Mouse (Mus musculus) cerebellum, adult 18-20 months (tissue): ENCODE results near the gene Gnaq.

Experiments
- DNase-seq, 2 experiments: peaks; one replicate each; pipeline ENCODE4 v3.0.0; 2021

Gene Gnaq

DNA sequence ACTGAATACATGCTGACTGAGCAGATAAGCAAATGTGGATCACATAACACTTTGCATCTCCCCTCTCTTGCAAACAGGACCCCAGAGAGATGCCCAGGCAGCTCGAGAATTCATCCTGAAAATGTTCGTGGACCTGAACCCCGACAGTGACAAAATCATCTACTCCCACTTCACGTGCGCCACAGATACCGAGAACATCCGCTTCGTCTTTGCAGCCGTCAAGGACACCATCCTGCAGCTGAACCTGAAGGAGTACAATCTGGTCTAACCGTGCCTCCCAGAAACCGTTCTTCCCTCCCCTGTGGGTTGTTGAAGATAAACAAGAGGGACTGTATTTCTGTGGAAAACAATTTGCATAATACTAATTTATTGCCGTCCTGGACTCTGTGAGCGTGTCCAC lies 250.5 kb downstream of the Gnaq start:
- no peak for DNase-seq

GRCm38 (mm10) chr19:16384094-16384493 lies 251.5 kb downstream of the Gnaq start:
- no peak for DNase-seq

DNA sequence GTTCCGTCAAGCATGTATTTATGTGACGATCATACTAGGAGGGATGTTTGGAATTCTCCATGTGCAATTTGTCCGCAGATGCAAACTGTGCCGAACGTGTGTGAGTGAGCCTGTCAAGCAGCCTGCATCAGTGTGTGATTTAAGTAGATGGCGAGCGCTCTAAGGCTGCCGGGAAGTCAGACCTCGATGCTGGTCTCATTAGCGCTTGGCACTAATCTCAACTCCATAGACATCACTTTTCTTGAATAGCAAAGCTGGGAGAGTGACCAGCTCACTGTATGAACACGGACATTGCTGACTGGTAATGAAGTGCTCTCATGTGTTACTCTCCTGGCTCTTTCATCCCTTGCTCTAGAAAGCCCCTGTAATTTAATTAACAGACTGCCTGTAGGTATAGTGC lies 252.3 kb downstream of the Gnaq start:
- DNase-seq, result no peak

GRCm38 (mm10) chr19:16386514-16386913 lies 253.9 kb downstream of the Gnaq start:
- DNase-seq, result no peak

DNA sequence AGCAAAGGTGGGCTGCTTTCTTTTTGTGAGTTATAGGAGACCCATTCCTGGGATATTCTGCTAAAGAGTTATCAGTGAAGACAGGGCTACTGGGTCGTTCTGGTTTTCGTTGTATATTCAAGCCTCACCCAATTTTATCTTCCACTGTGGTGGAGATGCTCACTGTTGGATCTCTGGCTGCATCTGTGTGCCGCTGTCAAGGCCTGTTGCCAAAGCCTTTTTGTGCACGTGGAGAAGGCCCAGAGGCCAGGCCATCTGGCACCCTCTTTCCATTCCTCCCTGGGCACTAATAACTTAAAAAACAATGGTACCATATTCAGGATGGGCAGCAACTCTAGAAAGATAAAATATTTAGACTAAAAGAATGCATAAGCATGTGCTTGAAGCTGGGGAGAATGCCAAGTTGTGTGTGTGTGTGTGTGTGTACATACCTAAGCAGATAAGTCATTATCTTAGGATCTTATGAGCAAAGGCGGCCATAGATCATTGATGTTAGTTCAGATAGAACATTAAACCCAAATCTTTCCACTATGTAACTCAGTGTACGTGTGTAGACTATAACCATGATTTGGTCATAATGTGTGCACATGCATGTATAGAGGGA lies 257.7 kb downstream of the Gnaq start:
- DNase-seq, result no peak

- DNase-seq, result no peak
Measured at GRCm38 (mm10) chr19:16394381-16394780, 261.8 kb downstream of the Gnaq start.

- DNase-seq, result no peak
Measured at GRCm38 (mm10) chr19:16403101-16403500, 270.5 kb downstream of the Gnaq start.

DNA sequence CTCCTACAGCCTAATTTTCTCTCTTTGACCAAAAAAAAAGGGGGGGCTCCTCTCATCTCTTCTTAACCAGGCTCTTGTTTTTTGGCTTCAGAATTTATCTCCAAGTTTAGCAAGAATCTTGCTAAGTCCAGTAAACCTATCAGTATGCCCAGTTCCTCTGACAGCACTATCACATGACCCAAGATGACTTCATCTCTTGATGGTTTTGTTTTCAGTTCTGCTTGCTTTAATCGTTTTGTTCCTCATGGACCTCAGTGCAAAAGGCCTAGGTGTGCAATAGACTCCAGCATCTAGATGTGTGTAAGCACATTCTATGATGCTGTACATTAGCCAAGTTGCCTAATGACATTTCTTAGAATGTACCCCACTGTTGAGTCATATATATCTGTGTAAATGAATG lies 275.1 kb downstream of the Gnaq start:
- DNase-seq, result no peak

- DNase-seq, result no peak
Measured at GRCm38 (mm10) chr19:16411302-16411701, 278.7 kb downstream of the Gnaq start.

DNA sequence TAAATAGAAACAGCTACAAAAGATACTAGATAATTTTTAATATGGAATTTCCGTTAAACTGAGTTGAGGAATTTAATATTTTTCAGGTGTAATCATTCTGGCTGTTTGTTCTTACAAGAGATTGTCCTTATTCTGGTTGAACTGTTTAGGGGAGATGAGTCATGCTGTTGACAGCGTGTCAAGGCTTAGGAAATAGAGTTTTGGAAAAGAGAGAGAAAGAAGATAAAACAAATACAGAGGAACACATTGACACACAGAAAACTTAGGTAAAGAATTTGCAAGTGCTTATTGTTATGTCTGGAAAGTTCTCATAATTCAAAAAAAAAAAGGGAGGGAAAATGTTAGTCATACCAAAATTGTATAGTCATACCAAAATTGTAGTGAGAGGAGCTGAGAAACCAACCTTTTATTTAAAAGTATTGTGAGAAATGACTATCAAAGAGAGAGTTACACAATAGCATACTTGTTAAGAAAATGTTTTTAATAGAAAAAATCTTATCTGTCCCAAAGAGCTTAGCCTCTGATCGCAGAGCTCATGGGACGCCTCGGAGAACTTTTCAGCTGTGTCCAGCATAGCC lies 285.5 kb downstream of the Gnaq start:
- DNase-seq, result no peak

- DNase-seq, result no peak
Measured at GRCm38 (mm10) chr19:16425596-16425995, 293.0 kb downstream of the Gnaq start.

DNA sequence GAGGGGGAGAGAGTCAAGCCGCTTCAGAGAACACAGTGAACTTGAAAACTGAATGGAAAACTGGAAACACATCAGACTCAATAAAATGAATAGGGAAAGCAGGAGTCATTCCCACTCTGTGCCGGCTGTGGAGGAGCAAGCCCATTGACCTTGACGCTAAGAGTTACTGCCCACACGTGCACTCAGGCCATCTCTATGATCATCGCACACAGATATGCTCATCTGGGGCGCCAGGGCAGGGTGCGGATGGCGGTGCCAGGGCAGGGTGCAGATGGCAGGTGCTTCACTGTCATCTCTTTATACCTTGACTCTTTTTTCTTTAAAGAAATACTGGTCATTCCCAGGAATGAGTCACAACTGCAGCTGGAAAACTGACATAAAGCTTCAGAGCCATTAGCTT lies 298.7 kb downstream of the Gnaq start:
- no peak for DNase-seq

DNA sequence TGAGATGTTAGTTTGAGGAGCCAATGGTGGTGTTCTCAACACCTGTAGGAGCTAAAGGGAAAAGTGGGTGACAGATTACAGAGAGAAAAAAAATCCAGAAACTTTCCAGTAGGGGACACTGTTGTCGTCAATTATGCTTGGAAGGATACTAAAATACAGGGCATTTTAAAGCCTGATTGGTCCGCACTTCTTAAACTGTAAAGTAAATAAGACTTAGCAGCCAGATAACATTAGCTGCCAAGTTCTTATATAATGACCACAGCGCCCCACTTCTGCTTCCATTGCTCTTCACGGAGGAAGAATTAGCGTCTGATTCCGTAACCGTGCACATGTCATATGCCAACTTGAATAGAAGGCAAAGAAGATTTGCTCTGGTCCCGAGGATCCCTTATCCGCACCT lies 302.2 kb downstream of the Gnaq start:
- peak in 1 of 2 experiments; percentile 8 for DNase-seq

- DNase-seq, result peak; percentile 41 to 46
Measured at GRCm38 (mm10) chr19:16435531-16436231, 303.1 kb downstream of the Gnaq start, which contains the start of gene Gna14. Gene Gna14, plus strand, starts transcription at chr19:16435762.

- DNase-seq, result peak in 1 of 2 experiments; percentile 5
Measured at GRCm38 (mm10) chr19:16436335-16437169, 303.9 kb downstream of the Gnaq start.
